Mouse (Mus musculus) left cerebral cortex, adult 6 months (tissue): ENCODE results near the gene Gm10775. TPM values are rescaled to one million over a fixed set of nuclear protein-coding genes. Genes with fewer than 3 reads are reported as not detected.

Experiments used
- long read RNA-seq, 2 experiments: library from polyadenylated mRNA; unstranded; transcript quantifications; one replicate each; pipeline ENCODE4 v2.0.0; 2019 to 2020
- polyA plus RNA-seq: library from polyadenylated mRNA; unstranded; fragments of <200 nt; fragmentation: Nextera tagmentation; gene quantifications from 2 replicates; pipeline ENCODE4 v1.2.3, GENCODE M21; 2021

Gm10775 gene
- polyA plus RNA-seq = 0.28 TPM in 1 of 2 replicates, not detected in the other
- long read RNA-seq, experiment 1, partial matches to known transcripts = 0 of 2 reads
- long read RNA-seq, experiment 1, other reads (novel, unspliced or antisense) = 2 of 2 reads
- long read RNA-seq, experiment 2, partial matches to known transcripts = 0 of 1 reads
- long read RNA-seq, experiment 2, other reads (novel, unspliced or antisense) = 0 of 1 reads

GRCm38 (mm10) chr13:65259239-65259638, at the start of gene Gm10775:
Gene Gm10775, plus strand, starts transcription at chr13:65259539.

GRCm38 (mm10) chr13:65278383-65279341, 19.3 kb downstream of the Gm10775 start, which contains the start of gene Zfp369:
Gene Zfp369, plus strand, starts transcription at chr13:65278814.

Other genes starting within 250 kb of the Gm10775 start
- gene Spata31d1c, start 226.5 kb upstream of the Gm10775 start, polyA plus RNA-seq = not detected in 2 replicates
- not detected in 2 replicates for gene Prss47, start 206.8 kb upstream of the Gm10775 start, polyA plus RNA-seq
- 33.1 and 40.2 TPM in 2 replicates for gene Mfsd14b, start 146.6 kb upstream of the Gm10775 start, polyA plus RNA-seq
- gene Olfr465-ps1, start 121.5 kb upstream of the Gm10775 start, polyA plus RNA-seq = not detected in 2 replicates
- not detected in 2 replicates for gene Olfr466, start 109.3 kb upstream of the Gm10775 start, polyA plus RNA-seq
- gene Nlrp4f, start 53.6 kb upstream of the Gm10775 start, polyA plus RNA-seq = 0.21 TPM in 1 of 2 replicates, not detected in the other
- 8.8 and 9.6 TPM in 2 replicates for gene Zfp369, start 19.3 kb downstream of the Gm10775 start, polyA plus RNA-seq